Mouse (Mus musculus) small intestine, adult 2 months (tissue): Measurements from ENCODE around the gene Gar1.

Experiments
- CTCF ChIP-seq: fragments of 200-500 bp; IDR thresholded peaks from 2 replicates; pipeline ENCODE4 v1.5.1; 2012; ENCODE audit warnings: low read depth, mild to moderate bottlenecking, control low read depth, inconsistent platforms, low read length, moderate library complexity, mixed read lengths; ENCODE audit not compliant: insufficient replicate concordance, insufficient read length; ENCODE audit errors: extremely low read depth
- POLR2A ChIP-seq: fragments of 200-500 bp; IDR thresholded peaks from 2 replicates; pipeline ENCODE4 v1.6.1; 2012; ENCODE audit warnings: low read depth, mild to moderate bottlenecking, control low read depth, inconsistent platforms, low read length, moderate library complexity

GRCm38 (mm10) chr3:129797341-129797740, 33.9 kb downstream of the Gar1 start:
- TF ChIP-seq POLR2A (no peak), CTCF (no peak)
